Mouse (Mus musculus) limb, embryonic 10.5 days (tissue): ENCODE data around the gene Mark4. TPM values are rescaled to one million over a fixed set of nuclear protein-coding genes. Genes with fewer than 3 reads are reported as not detected.

Experiments used
- DNase-seq: peaks from one replicate; pipeline ENCODE4 v3.0.0-alpha.2; 2017; ENCODE audit warnings: low spot score
- H3K27ac ChIP-seq: fragments of 300-500 bp; sonication (generic); 2 replicates; pipeline ENCODE4 v1.5.1; 2016; ENCODE audit warnings: mild to moderate bottlenecking
- H3K27me3 ChIP-seq: fragments of 300-500 bp; sonication (generic); 2 replicates; pipeline ENCODE4 v1.6.1; 2016; ENCODE audit warnings: low read depth, mild to moderate bottlenecking; ENCODE audit not compliant: poor library complexity, severe bottlenecking
- H3K36me3 ChIP-seq: fragments of 300-500 bp; sonication (generic); 2 replicates; pipeline ENCODE4 v1.6.1; 2016; ENCODE audit warnings: mild to moderate bottlenecking, moderate library complexity
- H3K4me1 ChIP-seq: fragments of 300-500 bp; sonication (generic); 2 replicates; pipeline ENCODE4 v1.6.1; 2016
- H3K4me3 ChIP-seq: fragments of 300-500 bp; sonication (generic); 2 replicates; pipeline ENCODE4 v1.5.1; 2016; ENCODE audit warnings: mild to moderate bottlenecking, moderate library complexity
- H3K9me3 ChIP-seq: fragments of 300-500 bp; sonication (generic); replicated peaks from 2 replicates; pipeline ENCODE4 v1.6.1; 2016; ENCODE audit warnings: mild to moderate bottlenecking
- WGBS: fragments of 180-500 bp; shearing (Covaris S2); methylation state at CpG from one replicate; pipeline ENCODE4 v1.1.7; 2016; 5-methylcytosine and 5-hydroxymethylcytosine counted together
- polyA plus RNA-seq: library from polyadenylated mRNA; unstranded; fragments of >200 nt; fragmentation: Nextera tagmentation; extraction: Ambion mirVana; gene quantifications from 2 replicates; pipeline ENCODE4 v1.2.1, GENCODE M21; 2016

The Mark4 gene
- polyA plus RNA-seq, 1 experiment from 2014 or later = 8.0 TPM

GRCm38 (mm10) chr7:19447689-19448088, 10.9 kb downstream of the Mark4 start:
- Histone ChIP-seq H3K27ac (no peak overlapping the region), H3K27me3 (no peaks in the 10 kb centered on the region), H3K4me3 (no peak overlapping the region), H3K36me3 (peaks cover 95% of the 10 kb centered on the region), H3K9me3 (no peaks in the 10 kb centered on the region), H3K4me1 (no peaks in the 10 kb centered on the region)
- 92% methylated on average over 16 of the region's 16 CpGs for WGBS
- DNase-seq = no peak

GRCm38 (mm10) chr7:19444801-19445200, 13.8 kb downstream of the Mark4 start:
- Histone ChIP-seq H3K4me3 (no peak overlapping the region), H3K27me3 (no peaks in the 10 kb centered on the region), H3K4me1 (no peaks in the 10 kb centered on the region), H3K27ac (no peak overlapping the region), H3K36me3 (peaks cover 95% of the 10 kb centered on the region), H3K9me3 (no peaks in the 10 kb centered on the region)
- DNase-seq = no peak
- 85% methylated on average over 12 of the region's 12 CpGs for WGBS

GRCm38 (mm10) chr7:19443344-19443743, 15.3 kb downstream of the Mark4 start:
- peak; percentile 87 for DNase-seq
- H3K36me3 ChIP-seq = peaks cover 92% of the 10 kb centered on the region
- H3K9me3 ChIP-seq = no peaks in the 10 kb centered on the region
- H3K27ac ChIP-seq = no peak overlapping the region
- 41% methylated on average over 3 of the region's 3 CpGs for WGBS
- H3K27me3 ChIP-seq = no peaks in the 10 kb centered on the region
- H3K4me1 ChIP-seq = no peaks in the 10 kb centered on the region
- H3K4me3 ChIP-seq = no peak overlapping the region

GRCm38 (mm10) chr7:19441448-19442091, 17.1 kb downstream of the Mark4 start:
- H3K4me3 ChIP-seq = no peak overlapping the region
- no peaks in the 10 kb centered on the region for H3K27me3 ChIP-seq
- 89% methylated on average over 9 of the region's 9 CpGs for WGBS
- no peak overlapping the region for H3K27ac ChIP-seq
- H3K4me1 ChIP-seq = no peaks in the 10 kb centered on the region
- no peak for DNase-seq
- peaks cover 92% of the 10 kb centered on the region for H3K36me3 ChIP-seq
- no peaks in the 10 kb centered on the region for H3K9me3 ChIP-seq

- Histone ChIP-seq H3K4me1 (no peaks in the 10 kb centered on the region), H3K27ac (no peak overlapping the region), H3K4me3 (no peak overlapping the region), H3K27me3 (no peaks in the 10 kb centered on the region), H3K36me3 (peaks cover 97% of the 10 kb centered on the region), H3K9me3 (no peaks in the 10 kb centered on the region)
- WGBS = 80% methylated on average over 9 of the region's 9 CpGs
- DNase-seq = no peak
Observed at GRCm38 (mm10) chr7:19437048-19437447, 21.6 kb downstream of the Mark4 start.

- DNase-seq = no peak
- 97% methylated on average over 2 of the region's 2 CpGs for WGBS
- H3K4me3 ChIP-seq = no peak overlapping the region
Observed at GRCm38 (mm10) chr7:19436276-19436675, 22.3 kb downstream of the Mark4 start.

GRCm38 (mm10) chr7:19432475-19432874, 26.1 kb downstream of the Mark4 start:
- Histone ChIP-seq H3K4me1 (no peaks in the 10 kb centered on the region), H3K4me3 (no peak overlapping the region), H3K9me3 (no peaks in the 10 kb centered on the region), H3K27ac (no peak overlapping the region), H3K36me3 (peaks cover 100% of the 10 kb centered on the region), H3K27me3 (no peaks in the 10 kb centered on the region)
- WGBS = 98% methylated on average over 2 of the region's 2 CpGs
- no peak for DNase-seq

More at GRCm38 (mm10) chr7:19436276-19436675, 22.3 kb downstream of the Mark4 start:
- Histone ChIP-seq H3K4me1 (no peaks in the 10 kb centered on the region), H3K36me3 (peaks cover 97% of the 10 kb centered on the region), H3K27ac (no peak overlapping the region), H3K27me3 (no peaks in the 10 kb centered on the region), H3K9me3 (no peaks in the 10 kb centered on the region)

- Histone ChIP-seq H3K4me1 (no peaks in the 10 kb centered on the region), H3K27ac (no peak overlapping the region), H3K4me3 (no peak overlapping the region), H3K9me3 (no peaks in the 10 kb centered on the region), H3K36me3 (peaks cover 100% of the 10 kb centered on the region), H3K27me3 (no peaks in the 10 kb centered on the region)
- 91% methylated on average over 6 of the region's 6 CpGs for WGBS
- DNase-seq = no peak
Observed at GRCm38 (mm10) chr7:19430402-19430801, 28.2 kb downstream of the Mark4 start.

GRCm38 (mm10) chr7:19429726-19430125, 28.9 kb downstream of the Mark4 start:
- Histone ChIP-seq H3K27me3 (no peaks in the 10 kb centered on the region), H3K4me3 (no peak overlapping the region), H3K4me1 (no peaks in the 10 kb centered on the region), H3K36me3 (peaks cover 100% of the 10 kb centered on the region), H3K27ac (no peak overlapping the region), H3K9me3 (no peaks in the 10 kb centered on the region)
- 73% methylated on average over 8 of the region's 8 CpGs for WGBS
- no peak for DNase-seq

GRCm38 (mm10) chr7:19427999-19428650, 30.5 kb downstream of the Mark4 start:
- H3K9me3 ChIP-seq = no peaks in the 10 kb centered on the region
- H3K36me3 ChIP-seq = peaks cover 84% of the 10 kb centered on the region
- DNase-seq = no peak
- H3K27me3 ChIP-seq = no peaks in the 10 kb centered on the region
- no peak overlapping the region for H3K27ac ChIP-seq
- no peak overlapping the region for H3K4me3 ChIP-seq
- 80% methylated on average over 15 of the region's 15 CpGs for WGBS
- H3K4me1 ChIP-seq = no peaks in the 10 kb centered on the region

- peaks cover 72% of the 10 kb centered on the region for H3K36me3 ChIP-seq
- H3K4me3 ChIP-seq = no peak overlapping the region
- peaks cover 10% of the 10 kb centered on the region; the same call in 1 of the 2 replicates for H3K27me3 ChIP-seq
- WGBS = 92% methylated on average over 6 of the region's 6 CpGs
- DNase-seq = no peak
- H3K4me1 ChIP-seq = no peaks in the 10 kb centered on the region
- no peaks in the 10 kb centered on the region for H3K9me3 ChIP-seq
- H3K27ac ChIP-seq = no peak overlapping the region
Observed at GRCm38 (mm10) chr7:19426888-19427287, 31.7 kb downstream of the Mark4 start.

- no peak for DNase-seq
- H3K4me3 ChIP-seq = no peak overlapping the region
- peaks cover 14% of the 10 kb centered on the region; the same call in 1 of the 2 replicates for H3K27me3 ChIP-seq
- H3K27ac ChIP-seq = no peak overlapping the region
- WGBS = 73% methylated on average over 6 of the region's 6 CpGs
- peaks cover 67% of the 10 kb centered on the region for H3K36me3 ChIP-seq
- no peaks in the 10 kb centered on the region for H3K9me3 ChIP-seq
- peaks cover 2% of the 10 kb centered on the region; the same call in 1 of the 2 replicates for H3K4me1 ChIP-seq
Observed at GRCm38 (mm10) chr7:19426349-19426748, 32.3 kb downstream of the Mark4 start.

GRCm38 (mm10) chr7:19424051-19424450, 34.6 kb downstream of the Mark4 start:
- DNase-seq = no peak
- 74% methylated on average over 4 of the region's 4 CpGs for WGBS
- Histone ChIP-seq H3K36me3 (peaks cover 44% of the 10 kb centered on the region), H3K9me3 (no peaks in the 10 kb centered on the region), H3K4me1 (peaks cover 13% of the 10 kb centered on the region), H3K27ac (no peak overlapping the region), H3K4me3 (no peak overlapping the region), H3K27me3 (peaks cover 37% of the 10 kb centered on the region)
